Mouse (Mus musculus) kidney, postnatal 36 days (tissue): ENCODE data around the gene Plxna2.

Source experiments
- DNase-seq, 2 experiments: peaks; one replicate each; pipeline ENCODE4 v3.0.0; 2021 to 2022; ENCODE audit warnings: mixed read lengths in 2 of 2

Gene Plxna2

DNA sequence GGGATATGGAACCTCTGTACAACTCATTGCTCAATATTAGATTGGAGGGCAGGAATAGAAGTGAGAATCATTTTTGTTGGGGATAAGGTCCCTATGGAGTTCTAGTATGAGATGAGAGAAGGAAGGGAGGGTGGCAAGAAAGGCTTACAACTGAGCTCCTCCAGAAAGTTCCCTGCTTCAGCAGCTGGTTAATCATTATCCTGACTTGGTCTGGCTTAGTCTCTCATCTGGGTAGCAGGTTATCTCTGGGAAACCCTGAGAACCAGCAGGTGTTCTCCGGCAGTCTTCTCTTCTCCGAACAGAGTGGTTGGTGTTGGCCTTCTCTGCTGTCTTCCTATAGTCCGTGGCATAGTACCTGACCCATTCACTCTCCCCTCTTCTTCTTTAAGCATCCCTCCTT is 5.6 kb downstream of the Plxna2 start:
- peak; percentile 46 to 76 for DNase-seq

DNA sequence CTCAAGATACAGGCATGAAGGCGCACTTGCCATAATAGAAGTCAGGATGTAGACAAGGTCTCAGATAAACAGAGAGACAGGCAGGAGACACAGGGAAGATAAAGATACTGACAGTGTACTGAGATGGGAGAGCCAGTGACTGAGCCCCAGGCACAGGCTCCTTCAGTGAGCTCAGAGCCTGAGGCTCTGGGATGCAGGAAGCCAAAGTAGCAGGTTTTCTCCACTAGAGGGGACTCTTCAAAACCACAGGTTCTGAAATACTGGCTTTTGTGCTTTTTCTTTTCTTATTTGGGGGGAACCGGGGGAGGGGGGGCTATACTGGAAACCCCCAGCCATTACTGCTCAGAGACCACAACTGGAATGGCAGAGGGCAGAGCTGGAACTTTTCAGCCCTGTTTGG is 6.4 kb downstream of the Plxna2 start:
- peak in 1 of 2 experiments; percentile 40 for DNase-seq

DNA sequence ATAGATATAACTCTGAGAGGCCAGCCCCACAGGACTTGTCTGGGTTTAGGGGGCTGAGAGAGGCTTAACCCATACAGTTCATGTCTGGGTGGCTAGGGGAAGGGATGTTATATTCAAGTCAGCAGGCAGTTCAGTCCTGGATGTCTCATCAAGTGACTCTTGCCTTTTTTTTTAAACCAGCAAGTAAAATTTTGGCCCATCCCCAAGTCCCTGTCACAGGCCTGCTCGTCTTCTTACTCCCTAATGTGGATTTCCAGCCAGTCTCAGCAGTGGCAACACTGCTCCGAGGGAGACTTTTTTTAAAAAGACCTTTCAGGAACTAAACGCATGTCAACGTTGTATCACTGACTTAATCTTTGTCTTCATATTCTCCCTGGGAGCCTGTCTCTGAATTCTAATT is 7.0 kb downstream of the Plxna2 start:
- DNase-seq: peak; percentile 47 to 54

DNA sequence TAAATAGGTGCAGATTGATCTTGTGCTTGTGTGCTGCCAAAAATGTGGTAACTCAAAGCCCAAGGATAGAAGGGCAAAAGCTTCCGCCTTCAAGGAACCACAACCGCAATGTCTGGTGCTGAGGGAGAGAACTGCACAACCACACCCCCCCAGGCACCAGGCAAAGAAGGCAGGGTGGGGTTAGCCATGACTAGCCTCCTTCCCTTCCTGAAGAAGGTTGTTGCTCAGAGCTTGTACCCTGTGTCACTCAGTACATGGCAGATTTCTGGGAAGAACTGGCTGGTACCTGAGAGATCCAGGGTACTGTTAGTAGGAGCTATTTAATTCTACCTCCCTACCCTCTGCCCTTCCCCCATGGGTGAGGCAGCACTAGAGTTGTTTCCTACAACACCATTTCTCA is 8.1 kb downstream of the Plxna2 start:
- peak; percentile 37 to 55 for DNase-seq

DNA sequence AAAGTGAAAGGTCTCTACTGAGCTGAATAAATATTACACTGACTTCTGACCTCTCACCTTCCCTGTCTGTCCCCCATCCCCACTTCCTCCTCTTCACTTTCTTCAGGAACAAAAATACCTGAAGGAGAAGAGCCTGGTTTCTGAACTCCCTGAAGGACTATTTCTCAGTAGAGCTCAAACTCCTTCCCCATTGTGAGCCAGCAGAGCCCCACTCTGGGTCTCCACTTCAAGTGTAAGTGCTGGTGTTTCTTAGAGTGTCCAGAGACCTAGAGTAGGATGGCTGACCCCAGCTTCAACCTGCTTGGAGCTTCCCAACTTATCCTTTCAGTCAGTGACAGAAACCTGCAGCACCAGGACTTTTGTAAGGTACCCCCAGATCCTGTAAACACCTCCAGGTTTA is 9.3 kb downstream of the Plxna2 start:
- DNase-seq: no peak

DNA sequence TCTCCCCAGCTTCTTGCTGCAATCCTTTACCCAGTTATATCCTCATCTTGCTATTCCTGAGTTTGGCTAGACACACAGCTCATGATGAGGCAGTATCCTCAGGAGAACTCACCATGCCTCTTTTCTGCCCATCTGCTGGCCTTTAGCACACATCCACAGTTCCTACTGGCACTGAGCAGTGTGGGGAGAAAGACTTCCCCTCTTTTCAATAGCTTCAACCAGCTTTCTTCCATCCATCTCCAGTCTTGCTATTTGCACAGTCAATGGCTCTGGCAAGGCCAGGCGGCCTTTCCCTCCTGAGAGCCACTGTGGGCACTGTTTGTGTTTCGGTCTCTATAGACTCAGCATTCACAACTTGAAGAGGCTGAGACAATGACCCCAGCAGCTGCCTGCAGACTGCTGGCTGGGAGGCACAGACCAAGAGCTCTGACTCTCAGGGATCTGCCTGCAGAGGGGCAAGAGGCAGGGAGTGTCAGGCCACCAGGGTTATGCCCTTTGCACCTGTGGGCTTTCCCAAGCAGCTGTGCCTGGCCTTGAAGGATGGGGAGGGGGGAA is 11.2 kb downstream of the Plxna2 start:
- no peak for DNase-seq

DNA sequence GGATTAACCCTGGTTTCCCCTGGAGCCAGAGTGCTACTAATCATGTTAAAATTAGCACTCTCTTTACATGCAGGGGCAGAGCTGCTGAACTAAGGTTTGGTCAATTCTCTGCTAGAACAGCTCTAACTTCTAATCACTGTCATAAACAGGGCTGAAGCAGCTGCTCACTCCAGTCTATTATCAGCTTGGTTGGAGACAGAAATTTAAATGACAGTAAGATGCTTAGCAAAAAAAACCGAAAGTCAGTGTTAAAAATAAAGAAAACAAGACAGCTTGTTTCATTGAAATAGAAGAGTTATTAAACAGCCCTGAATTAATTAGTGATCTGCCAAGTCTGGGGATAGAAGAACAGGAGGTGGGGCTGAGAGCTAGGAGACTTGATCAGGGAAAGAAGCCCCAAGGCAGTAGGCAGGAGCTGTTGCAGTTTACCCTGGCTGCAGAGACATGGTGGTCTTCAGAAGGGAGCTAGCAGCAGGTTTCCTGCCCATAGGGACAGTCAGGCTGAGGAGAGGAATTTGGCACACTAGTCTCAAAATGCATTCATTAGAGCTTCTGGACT is 12.6 kb downstream of the Plxna2 start:
- DNase-seq: no peak

DNA sequence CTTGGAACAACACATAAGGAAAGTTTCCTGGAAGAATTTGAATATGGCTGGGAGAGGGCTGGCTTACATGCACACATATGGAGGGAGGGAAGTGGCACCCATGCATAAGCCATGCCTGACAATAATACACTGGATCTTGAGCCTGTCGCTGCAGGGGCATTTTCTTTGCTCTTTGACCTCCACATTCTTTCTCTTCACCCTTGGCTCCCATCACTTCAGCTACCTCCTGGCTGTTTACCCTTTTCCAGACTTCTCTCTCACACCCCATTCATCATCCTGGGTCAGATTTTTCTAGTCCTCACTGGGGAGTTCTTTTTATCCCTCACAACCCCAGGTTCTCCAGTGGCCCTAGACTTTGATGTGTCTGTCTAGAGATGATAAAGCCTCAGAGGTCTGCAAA is 13.6 kb downstream of the Plxna2 start:
- DNase-seq: no peak

DNA sequence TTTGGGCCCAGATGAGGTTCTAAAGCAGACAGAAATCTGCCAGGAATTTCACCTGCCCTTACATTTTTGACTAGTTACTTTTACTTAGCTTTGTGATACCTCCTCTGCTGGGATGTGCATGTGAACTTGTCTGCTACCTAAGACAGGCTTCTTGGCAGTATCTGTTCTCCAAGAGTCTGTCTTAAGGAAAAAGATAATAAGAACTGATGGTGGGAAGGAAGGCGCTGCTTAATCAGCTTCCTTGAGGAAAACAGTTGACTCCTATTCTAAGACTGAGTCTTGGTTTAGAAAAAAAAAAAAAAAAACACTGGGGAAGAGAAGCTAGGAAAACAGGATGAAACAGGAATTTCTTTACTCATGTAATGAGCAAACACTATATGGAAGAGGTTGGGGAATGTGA is 14.0 kb downstream of the Plxna2 start:
- DNase-seq: no peak

DNA sequence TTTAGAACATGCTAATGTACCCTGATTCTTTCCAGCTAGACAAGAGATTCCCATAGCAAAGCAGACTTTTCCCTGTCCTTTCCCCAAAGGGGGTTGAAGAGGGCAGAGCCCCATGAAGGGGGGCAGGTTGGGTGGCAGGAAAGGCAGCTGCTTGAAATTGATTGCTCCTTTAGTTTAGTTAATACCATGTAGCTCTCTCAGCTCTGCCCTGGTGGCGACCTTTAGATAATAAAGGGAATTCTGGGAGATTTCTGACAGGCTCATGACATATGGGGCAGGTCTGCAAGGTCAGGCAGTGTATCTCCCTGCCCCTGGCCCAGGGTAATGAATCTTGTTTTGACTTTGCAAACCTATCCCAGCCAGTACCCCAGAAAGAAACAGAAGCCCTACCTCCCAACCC is 17.4 kb downstream of the Plxna2 start:
- peak; percentile 30 to 36 for DNase-seq

DNA sequence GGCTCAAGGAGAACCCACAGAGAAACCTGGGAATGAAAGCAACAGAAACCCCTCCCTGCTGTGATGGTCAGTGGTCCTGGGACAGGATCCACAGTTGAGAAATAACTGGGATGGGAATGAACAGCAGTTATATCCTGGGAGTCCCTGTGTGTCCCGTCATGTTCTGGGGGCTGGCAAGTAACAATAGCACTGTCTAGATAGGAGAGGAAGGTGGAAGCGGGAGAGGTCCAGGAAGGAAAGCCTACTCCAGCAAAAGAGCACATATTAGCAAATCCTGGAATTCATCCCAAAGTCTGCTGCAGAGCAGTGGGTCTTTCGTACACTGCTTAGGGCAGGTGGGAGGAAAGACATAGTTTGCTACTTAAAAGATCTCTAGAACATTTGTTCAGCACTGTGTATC is 17.9 kb downstream of the Plxna2 start:
- peak in 1 of 2 experiments; percentile 42 for DNase-seq

DNA sequence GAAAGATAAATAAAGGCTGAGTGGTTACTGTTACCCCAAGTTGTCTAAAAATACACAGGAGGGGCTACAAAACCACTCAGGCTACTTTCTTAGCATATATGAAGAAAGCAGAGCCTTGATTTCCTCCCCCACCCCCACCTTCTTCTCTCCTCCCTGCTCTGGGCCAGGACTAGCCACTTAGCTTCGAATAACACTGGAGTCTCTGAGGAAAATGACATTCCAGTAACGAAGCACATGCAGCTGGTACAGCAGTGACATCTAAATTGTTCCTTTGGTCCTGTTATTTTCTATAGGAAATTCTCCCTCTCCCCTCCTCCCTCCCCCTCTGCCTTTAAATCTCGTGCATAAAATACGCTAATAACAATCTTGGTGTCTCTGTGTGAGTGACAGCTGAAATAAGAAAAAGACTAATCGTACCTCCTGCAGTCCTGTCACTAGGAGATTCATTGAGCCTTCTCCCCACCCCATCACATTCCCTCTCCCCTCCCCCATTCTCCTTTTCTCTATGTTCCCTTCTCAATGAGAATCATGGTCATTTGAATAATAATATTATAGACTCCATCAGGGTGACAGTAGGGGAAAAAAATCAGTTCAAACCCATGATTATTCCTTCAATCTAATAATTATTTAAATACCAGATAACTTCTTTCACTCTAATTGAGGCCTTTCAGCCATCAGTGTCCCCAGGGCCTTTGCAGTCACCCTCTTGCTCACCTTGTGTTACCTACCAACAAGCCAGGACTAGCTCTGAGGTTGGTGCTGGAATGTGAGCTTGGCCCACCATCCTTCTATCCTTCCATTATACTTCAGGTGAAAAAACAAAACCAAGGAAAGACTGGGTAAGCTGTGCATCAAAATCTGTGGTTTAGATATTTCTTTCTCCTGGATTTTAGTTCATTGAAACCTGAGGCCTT is 19.6 kb downstream of the Plxna2 start:
- no peak for DNase-seq

DNA sequence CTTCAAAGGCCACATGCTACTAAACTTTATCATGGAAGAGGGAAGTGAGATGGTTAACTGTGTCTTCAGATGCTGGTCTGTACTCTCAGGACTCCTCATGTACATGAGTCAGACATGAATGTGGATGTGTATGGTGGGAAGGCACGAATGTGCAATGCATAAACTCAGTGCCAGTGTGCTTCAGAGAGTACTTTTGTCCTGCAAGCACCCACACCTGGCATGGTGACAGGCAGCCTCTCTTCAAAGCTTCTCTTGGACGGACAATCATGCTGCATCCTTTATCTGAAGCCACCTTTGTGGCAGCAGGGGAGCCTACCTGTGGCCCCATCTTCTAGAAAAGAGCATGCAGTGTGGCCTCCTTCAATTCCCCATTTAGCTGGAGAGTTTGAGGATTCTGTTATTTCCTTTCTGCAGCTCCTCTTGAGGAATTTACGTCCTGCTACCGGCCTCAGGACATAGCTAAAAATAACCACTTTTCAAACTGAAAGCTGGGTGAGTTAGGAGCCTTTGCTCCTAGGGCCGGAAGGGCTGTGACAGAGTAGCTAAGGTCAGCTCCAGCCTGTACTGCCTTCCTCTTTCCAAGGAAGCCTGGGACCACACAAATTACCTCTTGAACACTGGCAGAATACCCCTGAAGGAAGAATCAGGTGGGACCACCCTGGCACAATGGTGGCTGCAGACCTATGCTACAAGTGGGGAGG is 23.7 kb downstream of the Plxna2 start:
- DNase-seq: peak; percentile 55 to 73

DNA sequence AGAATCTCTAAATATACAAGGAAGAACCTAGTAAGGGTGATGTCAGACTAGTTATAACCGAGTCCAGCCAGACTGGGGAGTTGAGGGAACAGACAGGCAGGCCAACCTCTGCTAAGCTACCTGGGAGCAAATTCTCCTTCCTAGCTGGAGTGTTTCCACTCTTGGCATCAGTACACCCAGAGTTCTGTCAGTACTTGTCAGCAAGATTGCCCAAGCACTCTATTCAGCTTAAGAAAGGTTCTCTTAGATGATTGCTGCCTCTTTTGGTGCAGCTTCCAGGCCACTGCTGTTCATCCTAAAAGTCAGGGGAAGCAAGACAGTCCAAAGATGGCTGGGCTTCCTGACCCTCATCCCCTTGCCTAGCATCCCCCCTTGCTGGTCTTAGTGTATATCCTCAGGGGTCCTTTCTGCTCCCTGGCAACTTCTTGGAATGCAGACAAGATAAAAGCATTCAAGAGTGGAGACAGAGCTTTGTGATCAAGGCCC is 24.3 kb downstream of the Plxna2 start:
- DNase-seq: no peak

DNA sequence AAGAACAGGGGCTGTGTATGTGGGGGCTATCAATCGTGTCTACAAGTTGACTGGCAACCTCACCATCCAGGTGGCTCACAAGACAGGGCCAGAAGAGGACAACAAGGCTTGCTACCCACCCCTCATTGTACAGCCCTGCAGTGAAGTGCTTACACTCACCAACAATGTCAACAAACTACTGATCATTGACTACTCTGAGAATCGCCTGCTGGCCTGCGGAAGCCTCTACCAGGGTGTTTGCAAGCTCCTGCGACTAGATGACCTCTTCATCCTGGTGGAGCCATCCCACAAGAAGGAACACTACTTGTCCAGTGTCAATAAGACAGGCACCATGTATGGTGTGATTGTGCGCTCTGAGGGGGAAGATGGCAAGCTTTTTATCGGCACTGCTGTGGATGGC is 25.9 kb downstream of the Plxna2 start:
- DNase-seq: no peak

DNA sequence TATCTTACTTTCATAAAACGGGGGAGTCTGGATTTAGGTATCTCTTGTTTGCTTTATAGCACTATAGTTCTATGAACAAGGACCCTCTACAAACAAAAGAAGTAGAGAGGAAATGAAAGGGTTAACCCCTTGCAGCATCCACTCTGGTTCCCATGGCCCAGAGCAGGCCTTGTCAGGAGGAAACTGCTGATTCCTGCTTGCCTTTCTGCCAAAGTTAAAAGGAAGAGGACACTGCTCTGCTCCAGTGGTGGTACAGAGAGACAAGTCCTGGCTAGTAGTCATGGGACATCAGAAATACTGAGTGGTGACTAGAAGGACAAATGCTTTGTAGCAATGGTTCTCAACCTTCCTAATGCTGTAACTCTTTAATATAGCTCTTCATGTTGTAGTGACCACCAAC is 27.9 kb downstream of the Plxna2 start:
- DNase-seq: peak in 1 of 2 experiments; percentile 50

DNA sequence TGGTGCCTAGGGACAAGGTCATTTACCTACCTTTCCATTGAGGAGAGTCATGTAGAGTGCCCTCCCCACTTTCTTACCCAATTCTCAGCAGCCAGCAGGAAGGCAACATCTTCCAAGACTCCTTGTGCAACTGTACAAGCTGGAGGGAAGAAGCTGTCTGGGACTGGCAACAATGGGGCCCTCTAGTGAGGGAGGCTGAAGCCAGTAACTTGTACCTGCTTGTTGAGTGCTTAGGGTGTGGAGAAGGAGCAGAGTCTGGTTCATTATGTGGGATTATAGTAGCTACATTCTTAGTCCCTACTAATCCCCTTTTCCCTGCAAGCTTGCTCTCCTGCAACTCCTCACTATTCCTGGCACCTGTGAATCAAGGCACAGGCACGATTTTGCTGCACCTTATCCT is 32.1 kb downstream of the Plxna2 start:
- no peak for DNase-seq

DNA sequence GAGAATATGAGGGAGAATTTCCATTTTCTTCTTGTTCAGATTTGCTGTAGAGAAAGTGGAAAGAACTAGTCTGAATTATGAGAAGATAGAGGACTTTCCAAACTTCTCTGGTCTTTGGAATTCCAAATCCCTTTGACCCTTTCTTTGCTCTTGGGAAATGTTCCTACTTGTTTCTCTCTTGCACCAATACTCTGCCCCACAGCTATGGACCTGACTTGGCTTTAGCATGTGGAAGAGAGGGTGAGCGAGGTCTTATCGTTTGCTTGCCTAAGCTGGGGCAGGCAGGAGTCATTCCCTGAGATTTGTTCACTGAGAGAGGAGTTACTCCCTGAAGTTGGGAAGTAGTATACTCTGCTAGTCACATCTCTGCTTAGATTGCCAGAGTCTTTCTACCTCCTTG is 32.5 kb downstream of the Plxna2 start:
- no peak for DNase-seq

DNA sequence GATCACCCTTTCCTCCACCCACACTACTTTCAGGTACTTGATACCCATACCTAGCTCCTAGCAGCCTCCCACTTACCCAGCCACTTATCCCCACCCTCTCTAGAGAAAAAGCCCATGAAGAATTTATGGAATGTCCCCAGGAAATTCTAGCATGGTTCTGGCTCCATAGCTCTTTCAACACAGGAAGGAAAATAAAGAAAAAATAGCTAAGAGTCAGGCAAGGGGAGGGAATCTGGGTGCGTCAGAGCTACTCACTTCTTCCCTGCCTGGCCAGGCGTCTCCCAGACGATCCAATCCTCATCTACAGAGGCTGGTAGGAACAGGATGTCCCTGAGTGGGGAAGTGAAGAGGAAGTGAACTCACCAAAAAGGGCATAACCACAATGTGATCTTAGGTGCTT is 34.0 kb downstream of the Plxna2 start:
- peak; percentile 46 to 79 for DNase-seq

DNA sequence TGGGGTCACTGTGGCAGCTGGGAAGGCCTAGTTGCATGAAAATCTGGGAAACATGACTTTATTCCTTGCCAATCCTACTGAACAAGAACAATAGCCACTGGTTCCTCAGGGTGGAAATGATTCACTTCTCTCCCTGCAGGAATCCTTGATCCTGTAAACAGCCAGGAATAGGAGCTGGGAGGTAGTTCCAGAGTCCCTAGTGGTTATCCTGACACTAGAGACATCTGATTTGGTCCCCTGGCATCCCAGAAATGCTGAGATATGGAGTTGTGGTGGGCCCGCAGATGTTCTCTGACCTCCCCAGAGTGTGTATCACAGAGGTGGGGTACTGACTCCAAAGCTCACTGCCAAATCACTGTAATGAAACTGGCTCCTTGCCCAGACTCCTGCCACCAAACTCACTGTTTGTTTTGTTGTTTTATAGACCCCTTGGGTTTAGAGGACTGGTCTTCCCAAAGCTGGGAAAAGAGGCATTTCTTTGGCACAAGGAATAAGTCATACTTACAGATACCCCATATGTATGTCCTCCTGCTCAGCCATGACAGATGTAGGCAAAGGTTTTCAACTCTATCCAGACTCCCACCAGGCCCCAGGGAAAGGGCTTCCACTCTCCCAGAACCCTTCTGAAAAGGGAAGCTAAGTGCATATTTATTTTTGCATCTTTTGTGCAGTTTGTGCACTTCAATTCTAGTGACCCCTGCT is 40.6 kb downstream of the Plxna2 start:
- DNase-seq: peak; percentile 59 to 66

DNA sequence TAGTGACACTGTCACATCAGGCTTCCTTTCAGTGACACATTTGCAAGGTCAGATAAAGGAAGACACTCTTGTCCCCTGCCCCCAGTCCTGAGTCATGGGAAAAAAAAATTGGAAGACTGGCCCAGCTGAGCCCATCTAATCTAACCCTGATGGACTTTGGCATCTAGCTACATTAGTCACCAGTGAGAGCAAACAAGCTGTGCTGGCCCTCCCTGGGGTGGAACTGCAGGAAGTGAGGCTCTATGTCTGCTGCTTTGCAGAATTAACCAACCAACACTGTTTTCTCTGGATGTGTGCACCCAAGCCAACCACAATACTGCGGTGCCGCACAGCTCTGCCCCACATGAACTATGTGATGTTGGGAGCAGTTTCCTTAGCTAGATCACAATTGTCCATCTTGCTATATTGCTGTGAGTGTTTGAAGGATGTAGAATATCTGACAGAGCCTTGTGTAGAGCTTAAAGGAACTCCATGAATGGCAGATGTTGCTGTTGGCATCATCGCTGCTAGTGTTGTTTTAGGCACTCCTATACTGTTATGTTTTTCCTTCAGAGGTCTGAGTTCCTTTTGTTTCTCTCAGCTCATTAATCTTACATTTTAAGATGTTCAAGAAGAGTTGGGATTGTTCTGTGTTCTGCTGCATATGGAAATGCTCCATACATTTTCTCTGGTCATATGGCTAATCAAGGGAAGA is 42.6 kb downstream of the Plxna2 start:
- peak; percentile 67 to 88 for DNase-seq

DNA sequence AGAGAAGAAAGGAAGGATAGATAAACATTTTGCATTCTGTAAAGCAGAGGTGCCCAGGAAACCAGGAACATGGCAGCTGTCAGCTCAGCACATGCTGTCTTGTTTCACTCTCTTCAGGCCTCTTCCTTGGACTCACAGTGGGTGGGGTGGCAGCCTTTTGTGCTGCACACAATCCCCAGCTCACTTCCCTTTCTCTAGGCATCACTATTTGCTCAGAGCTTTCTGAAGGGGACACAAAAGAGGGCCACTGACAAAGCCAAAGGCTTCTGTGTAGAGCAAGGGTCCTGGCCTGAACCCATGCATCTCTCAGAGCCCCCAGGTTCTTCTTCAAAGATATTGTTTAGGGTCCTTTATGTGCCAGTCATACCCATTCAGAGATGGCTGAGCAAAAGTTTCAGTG is 45.0 kb downstream of the Plxna2 start:
- no peak for DNase-seq
